Mouse (Mus musculus) common myeloid progenitor, adult 5-6 weeks (primary cell): Measurements from ENCODE around the gene Fibcd1. TPM values are rescaled to one million over a fixed set of nuclear protein-coding genes. Genes with fewer than 3 reads are reported as not detected.

Source experiments
- ATAC-seq: replicated peaks from 2 replicates; pipeline ENCODE4 v1.8.0; 2016; ENCODE audit warnings: low read depth, mild to moderate bottlenecking, moderate TSS enrichment, inconsistent platforms; ENCODE audit not compliant: poor library complexity, severe bottlenecking
- total RNA-seq: library from RNA; stranded (forward); fragments of 200-1000, 187-1606 nt; gene quantifications from 2 replicates; pipeline ENCODE4 v1.2.3, GENCODE M21; 2017

Fibcd1 gene
- total RNA-seq, 1 experiment from 2014 or later = not detected

GRCm38 (mm10) chr2:31814699-31815098 is 31.1 kb downstream of the Fibcd1 start:
- no peak for ATAC-seq

- ATAC-seq = no peak
Measured at GRCm38 (mm10) chr2:31813641-31814040, 32.2 kb downstream of the Fibcd1 start.

GRCm38 (mm10) chr2:31811086-31811958 is 34.5 kb downstream of the Fibcd1 start:
- ATAC-seq = no peak

GRCm38 (mm10) chr2:31810444-31810843 is 35.4 kb downstream of the Fibcd1 start, which contains the start of gene Qrfp:
Qrfp (minus strand) TSS chr2:31810580.
- ATAC-seq = peak; percentile 37; the same call in 1 of the 2 replicates

GRCm38 (mm10) chr2:31809358-31809740 is 36.5 kb downstream of the Fibcd1 start:
- ATAC-seq = peak; percentile 77

GRCm38 (mm10) chr2:31808410-31809357 is 37.1 kb downstream of the Fibcd1 start:
- no peak for ATAC-seq

GRCm38 (mm10) chr2:31806639-31807382 is 39.0 kb downstream of the Fibcd1 start:
- no peak for ATAC-seq

GRCm38 (mm10) chr2:31803480-31803879 is 42.3 kb downstream of the Fibcd1 start:
- no peak for ATAC-seq

- ATAC-seq = no peak
Measured at GRCm38 (mm10) chr2:31802811-31803210, 43.0 kb downstream of the Fibcd1 start.

- ATAC-seq = no peak
Measured at GRCm38 (mm10) chr2:31801416-31801815, 44.4 kb downstream of the Fibcd1 start.

GRCm38 (mm10) chr2:31796943-31797342 is 48.9 kb downstream of the Fibcd1 start:
- no peak for ATAC-seq

- ATAC-seq = no peak
Measured at GRCm38 (mm10) chr2:31792611-31793010, 53.2 kb downstream of the Fibcd1 start.

GRCm38 (mm10) chr2:31791260-31791659 is 54.5 kb downstream of the Fibcd1 start:
- no peak for ATAC-seq

- ATAC-seq = no peak
Measured at GRCm38 (mm10) chr2:31790728-31791251, 55.0 kb downstream of the Fibcd1 start.

- no peak for ATAC-seq
Measured at GRCm38 (mm10) chr2:31789215-31789614, 56.6 kb downstream of the Fibcd1 start.

- ATAC-seq = no peak
Measured at GRCm38 (mm10) chr2:31788227-31788626, 57.6 kb downstream of the Fibcd1 start.

GRCm38 (mm10) chr2:31787029-31787428 is 58.8 kb downstream of the Fibcd1 start:
- peak; percentile 69 for ATAC-seq

- peak; percentile 79 for ATAC-seq
Measured at GRCm38 (mm10) chr2:31785074-31785473, 60.7 kb downstream of the Fibcd1 start.

GRCm38 (mm10) chr2:31782958-31783602 is 62.7 kb downstream of the Fibcd1 start:
- no peak for ATAC-seq
